Mouse (Mus musculus) bone marrow macrophage, adult 2 months (primary cell): ENCODE data around the gene Dhx37.

ENCODE experiments used
- CTCF ChIP-seq: IDR thresholded peaks from 2 replicates; pipeline ENCODE4 v1.5.1; 2012; ENCODE audit warnings: low read depth, mild to moderate bottlenecking, low read length, moderate library complexity
- POLR2A ChIP-seq: IDR thresholded peaks from 2 replicates; pipeline ENCODE4 v1.6.1; 2012; ENCODE audit warnings: mild to moderate bottlenecking, low read depth, low read length, borderline replicate concordance

GRCm38 (mm10) chr5:125448631-125449030 is 14.7 kb upstream of the Dhx37 start:
- TF ChIP-seq CTCF, result no peak
- no peak for TF ChIP-seq POLR2A
